Mouse (Mus musculus): ENCODE results near the gene Cdhr3. TPM values are rescaled to one million over a fixed set of nuclear protein-coding genes. Genes with fewer than 3 reads are reported as not detected.

Cdhr3 gene
- polyA plus RNA-seq, 1 experiment from 2014 or later = not detected

GRCm38 (mm10) chr12:32994081-32994480, 98.6 kb downstream of the Cdhr3 start:
- no peak for ATAC-seq (ENCODE audit: insufficient number of reproducible peaks, insufficient read depth, low FRiP score, low TSS enrichment)
- WGBS = 67% methylated on average over 5 of the region's 5 CpGs
- Histone ChIP-seq H3K4me1 (no peaks in the 10 kb centered on the region), H3K4me3 (no peak overlapping the region), H3K36me3 (no peaks in the 10 kb centered on the region), H3K9ac (no peak overlapping the region), H3K27me3 (no peaks in the 10 kb centered on the region), H3K27ac (no peak overlapping the region), H3K9me3 (no peaks in the 10 kb centered on the region), H3K4me2 (replicated peaks) (no peak overlapping the region)

- no peaks in the 10 kb centered on the region for H3K36me3 ChIP-seq
- no peak overlapping the region for H3K4me3 ChIP-seq
- no peaks in the 10 kb centered on the region for H3K27me3 ChIP-seq
- WGBS = 62% methylated on average over 12 of the region's 12 CpGs
- no peaks in the 10 kb centered on the region for H3K4me1 ChIP-seq
- no peak overlapping the region for H3K27ac ChIP-seq
- no peak for ATAC-seq (ENCODE audit: insufficient number of reproducible peaks, insufficient read depth, low FRiP score, low TSS enrichment)
- H3K9me3 ChIP-seq = no peaks in the 10 kb centered on the region
- H3K9ac ChIP-seq = no peak overlapping the region
- no peak overlapping the region for H3K4me2 ChIP-seq (replicated peaks)
Observed at GRCm38 (mm10) chr12:32989731-32990130, 102.9 kb downstream of the Cdhr3 start.

GRCm38 (mm10) chr12:32986284-32986683, 106.4 kb downstream of the Cdhr3 start:
- WGBS = 77% methylated on average over 1 of the region's 1 CpGs

More at GRCm38 (mm10) chr12:32986284-32986683, 106.4 kb downstream of the Cdhr3 start:
- no peak for ATAC-seq (ENCODE audit: insufficient number of reproducible peaks, insufficient read depth, low FRiP score, low TSS enrichment)
- H3K27me3 ChIP-seq = no peaks in the 10 kb centered on the region
- no peak overlapping the region for H3K9ac ChIP-seq
- H3K9me3 ChIP-seq = no peaks in the 10 kb centered on the region
- no peaks in the 10 kb centered on the region for H3K4me1 ChIP-seq
- no peaks in the 10 kb centered on the region for H3K36me3 ChIP-seq
- no peak overlapping the region for H3K4me2 ChIP-seq (replicated peaks)
- H3K4me3 ChIP-seq = no peak overlapping the region
- no peak overlapping the region for H3K27ac ChIP-seq

Small RNAs within 50 kb of the gene (microRNA-seq; reads per million reads assigned to microRNA genes)
- gene Gm22904 = not detected

Other genes with a start within 250 kb of the Cdhr3 start
- 60.6 and 68.3 TPM in 2 replicates for gene Sypl, start 139.0 kb downstream of the Cdhr3 start, polyA plus RNA-seq (2016; fragmentation: Nextera tagmentation; extraction: Ambion mirVana)
- gene Atxn7l1, start 54.8 kb upstream of the Cdhr3 start, polyA plus RNA-seq (2016; fragmentation: Nextera tagmentation; extraction: Ambion mirVana) = 10.9 and 13.9 TPM in 2 replicates

All from embryonic facial prominence, embryonic 12.5 days (tissue).